ENCODE assay signal across 8 mouse cellular contexts in the genomic region with DNA sequence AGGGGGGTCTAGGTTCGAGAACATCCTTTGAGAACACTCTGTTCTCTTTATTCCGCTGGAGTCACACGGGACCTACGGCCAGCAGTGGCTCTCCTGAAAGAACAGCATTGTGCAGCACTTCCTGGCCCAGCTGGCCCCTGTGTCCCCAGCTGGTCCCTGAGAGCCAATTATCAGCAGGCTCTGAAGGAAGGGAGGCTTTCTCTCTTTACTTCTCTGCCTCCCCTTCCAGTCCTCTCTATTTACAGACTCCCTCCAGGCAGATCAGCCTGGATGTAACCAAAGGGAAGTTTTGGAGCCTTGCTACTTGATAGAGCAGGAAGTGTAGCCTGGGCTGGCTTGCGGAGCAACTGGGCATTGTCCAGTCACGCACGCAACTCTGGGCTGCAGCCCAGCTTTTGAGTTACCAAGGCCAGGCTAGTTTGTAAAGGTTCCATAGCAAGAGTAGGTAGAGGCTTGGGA.
DNase-seq lines count a peak whose midpoint lies in the region; ATAC-seq and TF ChIP-seq lines count a peak whose summit lies in the region.

No protein-coding gene starts in this region.

- TF ChIP-seq POLR2A in testis, adult 2 months (IDR thresholded peaks at IDR 0.05; ENCODE audit: control insufficient read depth, low read depth, low read length): no peak; the same call in 1 of the 2 replicates

- no peak for ATAC-seq in embryonic facial prominence, embryonic 13.5 days (ENCODE audit: insufficient number of reproducible peaks, insufficient read depth, low FRiP score, low TSS enrichment, low read depth)
- ATAC-seq in heart, embryonic 14.5 days (ENCODE audit: insufficient number of reproducible peaks, insufficient read depth, low FRiP score, low read depth): peak; percentile 47; the same call in 1 of the 2 replicates

- H3K27ac ChIP-seq in embryonic facial prominence, embryonic 13.5 days: peak overlapping the region; percentile 58
- peak overlapping the region; percentile 70 to 73 for H3K27ac ChIP-seq in heart, embryonic 14.5 days (replicated peaks in 1 of 2; ENCODE audit: control insufficient read depth in 1 of 2, insufficient read depth in 1 of 2, low read depth in 2 of 2, low read length in 2 of 2)
- H3K27ac ChIP-seq in testis, adult 2 months (ENCODE audit: control insufficient read depth, insufficient read depth, low read depth, low read length): peak overlapping the region; percentile 51; the same call in 1 of the 2 replicates

- H3K27me3 ChIP-seq in embryonic facial prominence, embryonic 13.5 days: no peaks in the 10 kb centered on the region
- no peaks in the 10 kb centered on the region for H3K27me3 ChIP-seq in heart, embryonic 14.5 days (ENCODE audit: control insufficient read depth, insufficient read depth, low read length)
- H3K27me3 ChIP-seq in testis, adult 2 months (ENCODE audit: control insufficient read depth, insufficient read depth, low read length): no peaks in the 10 kb centered on the region

- no peak overlapping the region for H3K4me3 ChIP-seq in embryonic facial prominence, embryonic 13.5 days
- no peak overlapping the region for H3K4me3 ChIP-seq in heart, embryonic 14.5 days (ENCODE audit: control insufficient read depth in 1 of 2, insufficient read depth in 1 of 2, low read depth in 1 of 2, low read length in 2 of 2)
- H3K4me3 ChIP-seq in testis, adult 2 months (ENCODE audit: control insufficient read depth, low read depth, low read length): no peak overlapping the region

- H3K9me3 ChIP-seq in embryonic facial prominence, embryonic 13.5 days: no peaks in the 10 kb centered on the region
- no peaks in the 10 kb centered on the region for H3K9me3 ChIP-seq in heart, embryonic 14.5 days (ENCODE audit: control insufficient read depth, low read length)

- peaks cover 12% of the 10 kb centered on the region for H3K36me3 ChIP-seq in embryonic facial prominence, embryonic 13.5 days
- H3K36me3 ChIP-seq in heart, embryonic 14.5 days (ENCODE audit: control insufficient read depth, insufficient read depth, low read length): 0 out of 2 replicates have a peak, but pooled peaks cover 4% of the 10 kb centered on the region
- no peaks in the 10 kb centered on the region for H3K36me3 ChIP-seq in testis, adult 2 months (ENCODE audit: control insufficient read depth, insufficient read depth, low read length)

- H3K9ac ChIP-seq in embryonic facial prominence, embryonic 13.5 days: no peak overlapping the region
- H3K9ac ChIP-seq in heart, embryonic 14.5 days (ENCODE audit: low read length): no peak overlapping the region

- peak; percentile 60 for DNase-seq in layer of hippocampus, adult 11-12 months (ENCODE audit: low spot score)
- no peak for DNase-seq in layer of hippocampus, adult 9-10 months (ENCODE audit: low spot score)
- peak; percentile 57 for DNase-seq in kidney, postnatal 14 days
- DNase-seq in lung, postnatal 25 days (ENCODE audit: low spot score): peak; percentile 20
- DNase-seq in spleen, adult 12 weeks (ENCODE audit: low spot score): no peak

- 32% methylated on average over 7 of the region's 7 CpGs for WGBS in embryonic facial prominence, embryonic 13.5 days
- 62% methylated on average over 7 of the region's 7 CpGs for WGBS in heart, embryonic 14.5 days

- H3K4me2 ChIP-seq in embryonic facial prominence, embryonic 13.5 days: no peak overlapping the region
- H3K4me2 ChIP-seq in heart, embryonic 14.5 days (ENCODE audit: low read length): no peak overlapping the region

- TF ChIP-seq CTCF in testis, adult 2 months (IDR thresholded peaks at IDR 0.05; ENCODE audit: control insufficient read depth, insufficient read depth, insufficient replicate concordance, low read depth, low read length): no peak

- peaks cover 12% of the 10 kb centered on the region for H3K4me1 ChIP-seq in embryonic facial prominence, embryonic 13.5 days
- no peaks in the 10 kb centered on the region for H3K4me1 ChIP-seq in heart, embryonic 14.5 days (ENCODE audit: control insufficient read depth in 2 of 2, insufficient read depth in 2 of 2, low read length in 2 of 2)
- H3K4me1 ChIP-seq in testis, adult 2 months (ENCODE audit: control insufficient read depth, insufficient read depth, low read length): peaks cover 10% of the 10 kb centered on the region

Comparison
In these comparisons a context has a peak if more than half of its experiments do, and no peak if none do; other contexts are left out.
1. DNase-seq: peak in layer of hippocampus, adult 11-12 months (single experiment), kidney, postnatal 14 days (single experiment) and lung, postnatal 25 days (single experiment); none in layer of hippocampus, adult 9-10 months (single experiment) and spleen, adult 12 weeks (single experiment).
2. Peak in every context shown above with its lines, with median percentiles within 50 percentile points of each other: H3K27ac ChIP-seq.